Mouse (Mus musculus): ENCODE measurements around the gene Aadacl4. TPM values are rescaled to one million over a fixed set of nuclear protein-coding genes. Genes with fewer than 3 reads are reported as not detected.
A peak's percentile ranks its signal among the peaks of the same experiment; 100 is the strongest.
"Not testable (repeated sequence)": the region's sequence is repeated elsewhere in the genome, so short reads cannot be mapped to it uniquely, and the experiment has no call there.

Aadacl4 gene
- polyA plus RNA-seq (2016; fragmentation: Nextera tagmentation; extraction: Ambion mirVana): not detected in 2 replicates

DNA sequence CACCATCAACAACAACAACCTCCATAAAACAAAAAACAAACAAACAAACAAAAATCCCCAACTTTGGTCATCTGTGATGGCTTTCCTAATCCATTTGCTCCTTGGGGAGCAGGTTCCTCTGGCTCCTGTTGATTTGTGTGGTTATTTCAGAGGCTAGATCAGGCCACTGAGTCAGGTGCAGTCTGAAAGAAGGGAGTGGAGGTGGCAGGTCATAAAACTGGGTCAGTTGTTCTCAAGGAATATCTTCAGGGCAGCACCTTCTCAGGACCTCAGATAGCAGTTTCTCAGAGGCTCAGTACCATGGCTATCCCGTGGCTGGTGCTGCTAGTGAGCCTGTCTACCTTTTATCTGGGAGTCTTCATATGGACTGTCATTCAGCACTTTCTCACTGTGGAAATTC, at the start of gene Aadacl4:
Gene Aadacl4, plus strand, starts transcription at position 301 of the 400 bp plus-strand sequence.
- Histone ChIP-seq H3K4me3 (replicated peaks) (no peak within 1 kb of the TSS), H3K9me3 (peaks cover 8% of the 10 kb centered on the region; the same call in 1 of the 2 replicates), H3K9ac (replicated peaks) (no peak within 1 kb of the TSS), H3K4me2 (no peak within 1 kb of the TSS), H3K27ac (no peak within 1 kb of the TSS), H3K27me3 (no peaks in the 10 kb centered on the region), H3K36me3 (no peaks in the 10 kb centered on the region), H3K4me1 (replicated peaks) (no peaks in the 10 kb centered on the region)
- ATAC-seq (ENCODE audit: insufficient number of reproducible peaks, insufficient read depth, low FRiP score, low TSS enrichment, low read depth): no peak
- WGBS: 84% methylated on average over 1 of the region's 1 CpGs

DNA sequence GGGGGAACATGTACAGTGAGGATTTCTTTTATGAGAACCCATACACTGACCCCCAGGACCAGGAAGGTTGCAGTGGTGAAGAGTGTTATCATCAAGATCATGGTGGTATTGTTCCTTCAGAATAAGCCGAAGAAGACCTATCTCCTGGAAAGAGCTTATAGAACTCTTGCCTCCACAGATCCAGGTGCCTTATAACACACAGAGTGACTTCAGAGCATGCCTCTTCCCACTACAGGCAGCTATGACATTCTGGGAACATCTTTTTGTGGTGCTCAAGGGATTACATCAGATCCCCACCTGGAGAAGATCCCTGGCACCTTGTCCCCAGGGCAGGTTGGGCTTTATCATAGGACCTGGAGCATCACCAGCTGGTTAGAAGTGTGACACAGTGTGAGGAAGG, 48.5 kb upstream of the Aadacl4 start, which contains the start of gene Gm13124:
Gene Gm13124, minus strand, starts transcription at position 101 of the 400 bp plus-strand sequence.
- WGBS: 100% methylated on average over 1 of the region's 1 CpGs
- H3K36me3 ChIP-seq: no peaks in the 10 kb centered on the region

DNA sequence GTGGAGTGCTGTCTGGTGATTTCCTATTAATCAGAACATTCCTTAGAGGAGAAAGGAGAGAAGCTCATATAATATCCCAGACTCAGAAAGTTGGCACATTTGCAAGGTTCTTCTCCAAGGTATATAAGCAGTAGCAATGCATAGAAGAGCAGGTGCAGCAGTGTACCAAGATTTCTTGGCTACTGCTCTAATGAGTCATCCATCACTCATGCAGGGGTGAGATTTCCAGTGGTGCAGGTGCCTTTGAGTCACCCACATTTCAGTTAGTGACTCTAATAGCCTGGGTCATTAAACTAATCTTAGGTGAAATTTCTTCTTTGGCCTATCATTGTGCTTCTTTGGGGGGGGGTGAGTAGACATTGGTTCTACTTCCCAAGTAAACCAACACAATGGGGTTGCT, 45.8 kb upstream of the Aadacl4 start:
- H3K27ac ChIP-seq: no peak overlapping the region
- no peaks in the 10 kb centered on the region for H3K4me1 ChIP-seq (replicated peaks)
- H3K27me3 ChIP-seq: no peaks in the 10 kb centered on the region
- H3K4me2 ChIP-seq: no peak overlapping the region
- no peaks in the 10 kb centered on the region for H3K36me3 ChIP-seq
- no peak overlapping the region for H3K9ac ChIP-seq (replicated peaks)
- H3K4me3 ChIP-seq (replicated peaks): no peak overlapping the region
- ATAC-seq (ENCODE audit: insufficient number of reproducible peaks, insufficient read depth, low FRiP score, low TSS enrichment, low read depth): no peak
- H3K9me3 ChIP-seq: peaks cover 4% of the 10 kb centered on the region; the same call in 1 of the 2 replicates

More for the DNA sequence above, 48.5 kb upstream of the Aadacl4 start, which contains the start of gene Gm13124:
- Histone ChIP-seq H3K27ac (no peak within 1 kb of the TSS), H3K4me3 (replicated peaks) (no peak within 1 kb of the TSS), H3K27me3 (no peaks in the 10 kb centered on the region), H3K9ac (replicated peaks) (no peak within 1 kb of the TSS), H3K4me2 (no peak within 1 kb of the TSS), H3K4me1 (replicated peaks) (no peaks in the 10 kb centered on the region), H3K9me3 (peaks cover 4% of the 10 kb centered on the region; the same call in 1 of the 2 replicates)
- ATAC-seq (ENCODE audit: insufficient number of reproducible peaks, insufficient read depth, low FRiP score, low TSS enrichment, low read depth): no peak

DNA sequence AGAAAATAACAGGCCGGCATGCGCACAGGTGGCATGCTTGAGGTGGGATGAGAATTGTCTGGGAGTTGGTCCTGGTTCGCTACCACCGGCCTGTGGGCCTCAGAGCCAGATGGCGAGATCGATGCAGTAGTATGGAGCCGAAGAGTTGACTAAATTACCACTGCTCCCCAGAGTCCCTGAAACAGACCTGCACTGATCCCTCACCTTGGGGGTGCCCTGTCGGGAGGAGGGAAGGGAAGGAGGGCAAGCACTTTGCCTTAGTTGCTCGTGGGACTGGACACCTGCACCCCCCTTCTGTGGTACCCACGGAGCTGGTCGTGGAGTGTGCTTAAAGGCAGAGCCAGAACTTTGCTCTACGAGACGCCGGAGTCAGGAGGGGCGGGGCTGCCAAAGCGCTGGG, 27.3 kb upstream of the Aadacl4 start:
- ATAC-seq (ENCODE audit: insufficient number of reproducible peaks, insufficient read depth, low FRiP score, low TSS enrichment, low read depth): 0 out of 2 replicates have a peak, but pooled peaks have one; percentile 52
- 86% methylated on average over 13 of the region's 16 CpGs for WGBS
- not testable (repeated sequence) for H3K36me3 ChIP-seq

DNA sequence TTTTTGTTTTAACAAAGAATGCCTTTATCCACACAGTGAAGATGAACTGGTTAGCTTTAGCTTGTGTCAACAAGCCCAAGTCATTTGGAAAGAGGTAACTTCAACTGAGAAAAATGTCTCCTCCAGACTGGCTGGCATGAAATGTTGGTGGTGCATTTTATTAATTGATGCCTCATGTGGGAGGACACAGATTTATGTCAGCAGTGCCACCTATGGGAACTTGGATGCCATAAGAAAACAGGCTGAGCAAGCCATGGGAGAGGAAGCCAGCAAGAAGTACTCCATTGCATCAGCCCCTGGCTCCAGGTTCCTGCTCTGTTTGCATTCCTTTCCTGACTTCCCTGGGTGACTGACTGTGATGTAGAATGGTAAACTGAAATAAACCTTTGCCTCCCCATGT, 20.7 kb upstream of the Aadacl4 start:
- Histone ChIP-seq H3K36me3 (no peaks in the 10 kb centered on the region), H3K4me3 (replicated peaks) (no peak overlapping the region), H3K4me1 (replicated peaks) (no peaks in the 10 kb centered on the region), H3K9me3 (peaks cover 27% of the 10 kb centered on the region), H3K27ac (no peak overlapping the region), H3K9ac (replicated peaks) (no peak overlapping the region), H3K27me3 (no peaks in the 10 kb centered on the region), H3K4me2 (no peak overlapping the region)
- ATAC-seq (ENCODE audit: insufficient number of reproducible peaks, insufficient read depth, low FRiP score, low TSS enrichment, low read depth): no peak

More for the DNA sequence above, 27.3 kb upstream of the Aadacl4 start:
- H3K27ac ChIP-seq; H3K4me3 ChIP-seq (replicated peaks); H3K4me2 ChIP-seq; H3K27me3 ChIP-seq; H3K4me1 ChIP-seq (replicated peaks); H3K9ac ChIP-seq (replicated peaks): not testable (repeated sequence)
- H3K9me3 ChIP-seq: peaks cover 22% of the 10 kb centered on the region

DNA sequence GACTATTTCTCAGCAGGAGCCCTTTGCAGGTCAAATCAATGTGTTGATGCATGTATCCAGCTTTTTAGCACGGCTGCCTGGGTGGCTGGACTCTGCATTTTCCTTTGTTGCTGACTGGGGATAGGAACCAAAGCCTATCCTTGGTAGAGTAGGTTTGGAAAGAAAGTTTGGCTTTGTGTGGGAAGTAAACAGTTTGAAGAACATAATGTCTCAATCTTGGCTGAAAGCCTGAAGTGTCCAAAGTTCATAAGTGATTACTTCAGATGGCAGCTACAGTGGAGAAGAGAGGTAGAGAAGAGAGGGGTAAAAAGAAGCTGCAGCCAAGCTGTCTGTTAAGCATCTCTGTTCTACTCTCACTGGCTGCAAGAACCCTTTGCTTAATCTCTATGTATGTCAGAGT, 1.1 kb downstream of the Aadacl4 start:
- Histone ChIP-seq H3K4me3 (replicated peaks) (no peak overlapping the region), H3K27ac (no peak overlapping the region), H3K9ac (replicated peaks) (no peak overlapping the region), H3K4me1 (replicated peaks) (no peaks in the 10 kb centered on the region), H3K27me3 (no peaks in the 10 kb centered on the region), H3K36me3 (no peaks in the 10 kb centered on the region), H3K4me2 (no peak overlapping the region), H3K9me3 (peaks cover 8% of the 10 kb centered on the region; the same call in 1 of the 2 replicates)
- WGBS: 80% methylated on average over 1 of the region's 1 CpGs
- no peak for ATAC-seq (ENCODE audit: insufficient number of reproducible peaks, insufficient read depth, low FRiP score, low TSS enrichment, low read depth)

DNA sequence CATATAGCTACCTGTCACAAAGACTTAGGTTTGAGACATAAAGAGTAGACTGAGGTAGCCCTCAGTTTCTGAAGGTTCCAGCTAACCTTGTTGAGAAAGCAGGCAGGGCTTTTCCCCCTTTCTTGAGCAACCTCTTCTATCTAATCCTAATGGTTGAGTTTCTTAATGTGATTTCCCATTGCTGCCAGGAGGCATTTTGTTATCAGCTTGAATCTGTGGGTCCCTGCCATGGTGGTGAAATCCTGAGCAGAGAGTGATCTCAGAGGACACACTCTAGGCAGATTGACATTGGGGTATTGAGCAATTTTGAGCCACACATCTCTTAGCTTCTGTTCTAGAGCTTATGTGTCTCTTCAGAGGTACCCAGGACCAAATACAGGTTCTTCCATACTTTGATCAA, 24.8 kb downstream of the Aadacl4 start:
- H3K4me3 ChIP-seq (replicated peaks): no peak overlapping the region
- H3K9me3 ChIP-seq: 0 out of 2 replicates have a peak, but pooled peaks cover 8% of the 10 kb centered on the region
- H3K27ac ChIP-seq: no peak overlapping the region
- H3K9ac ChIP-seq (replicated peaks): no peak overlapping the region
- H3K4me1 ChIP-seq (replicated peaks): no peaks in the 10 kb centered on the region
- no peaks in the 10 kb centered on the region for H3K27me3 ChIP-seq
- no peak overlapping the region for H3K4me2 ChIP-seq
- ATAC-seq (ENCODE audit: insufficient number of reproducible peaks, insufficient read depth, low FRiP score, low TSS enrichment, low read depth): no peak
- H3K36me3 ChIP-seq: no peaks in the 10 kb centered on the region

Other genes starting within 250 kb of the Aadacl4 start
- gene Pramef20, start 235.8 kb upstream of the Aadacl4 start, polyA plus RNA-seq (2016; fragmentation: Nextera tagmentation; extraction: Ambion mirVana): not detected in 2 replicates
- gene Pramef12, start 205.2 kb upstream of the Aadacl4 start, polyA plus RNA-seq (2016; fragmentation: Nextera tagmentation; extraction: Ambion mirVana): 0.14 and 0.26 TPM in 2 replicates
- gene 1700012P22Rik, start 174.9 kb upstream of the Aadacl4 start, polyA plus RNA-seq (2016; fragmentation: Nextera tagmentation; extraction: Ambion mirVana): not detected in 2 replicates
- gene Gm9944, start 160.4 kb upstream of the Aadacl4 start, polyA plus RNA-seq (2016; fragmentation: Nextera tagmentation; extraction: Ambion mirVana): not detected in 2 replicates
- gene Aadacl3, start 150.0 kb upstream of the Aadacl4 start, polyA plus RNA-seq (2016; fragmentation: Nextera tagmentation; extraction: Ambion mirVana): not detected in 2 replicates
- not detected in 2 replicates for gene 9430007A20Rik, start 93.9 kb upstream of the Aadacl4 start, polyA plus RNA-seq (2016; fragmentation: Nextera tagmentation; extraction: Ambion mirVana)
- gene Gm13124, start 48.6 kb upstream of the Aadacl4 start, polyA plus RNA-seq (2016; fragmentation: Nextera tagmentation; extraction: Ambion mirVana): not detected in 2 replicates
- not detected in 2 replicates for gene Gm436, start 72.7 kb downstream of the Aadacl4 start, polyA plus RNA-seq (2016; fragmentation: Nextera tagmentation; extraction: Ambion mirVana)
- not detected in 2 replicates for gene Gm13178, start 107.7 kb downstream of the Aadacl4 start, polyA plus RNA-seq (2016; fragmentation: Nextera tagmentation; extraction: Ambion mirVana)
- not detected in 2 replicates for gene Gm438, start 172.9 kb downstream of the Aadacl4 start, polyA plus RNA-seq (2016; fragmentation: Nextera tagmentation; extraction: Ambion mirVana)